Mouse (Mus musculus): ENCODE data around the gene Qrfpr.
A peak's percentile ranks its signal among the peaks of the same experiment; 100 is the strongest.

Gene Qrfpr

GRCm38 (mm10) chr3:36221743-36222682 is at the start of gene Qrfpr:
Gene Qrfpr, minus strand, starts transcription at chr3:36222313.
- DNase-seq: no peak

- DNase-seq: peak in 1 of 2 experiments; percentile 1
Measured at GRCm38 (mm10) chr3:36263873-36264272, 41.8 kb upstream of the Qrfpr start.

- DNase-seq: no peak
Measured at GRCm38 (mm10) chr3:36263265-36263664, 41.2 kb upstream of the Qrfpr start.

- DNase-seq: no peak
Measured at GRCm38 (mm10) chr3:36250585-36250984, 28.5 kb upstream of the Qrfpr start.

- DNase-seq: no peak
Measured at GRCm38 (mm10) chr3:36248446-36248845, 26.3 kb upstream of the Qrfpr start.

GRCm38 (mm10) chr3:36229941-36230340 is 7.8 kb upstream of the Qrfpr start:
- no peak for DNase-seq

- no peak for DNase-seq
Measured at GRCm38 (mm10) chr3:36227246-36227645, 5.1 kb upstream of the Qrfpr start.

- DNase-seq: no peak
Measured at GRCm38 (mm10) chr3:36223361-36223760, 1.2 kb upstream of the Qrfpr start.

- DNase-seq: no peak
Measured at GRCm38 (mm10) chr3:36212758-36213157, 9.4 kb downstream of the Qrfpr start.

GRCm38 (mm10) chr3:36210939-36211338 is 11.2 kb downstream of the Qrfpr start:
- no peak for DNase-seq

- DNase-seq: peak in 1 of 2 experiments; percentile 14
Measured at GRCm38 (mm10) chr3:36209776-36210555, 12.1 kb downstream of the Qrfpr start.

- no peak for DNase-seq
Measured at GRCm38 (mm10) chr3:36207520-36208264, 14.4 kb downstream of the Qrfpr start.

- no peak for DNase-seq
Measured at GRCm38 (mm10) chr3:36202932-36203331, 19.2 kb downstream of the Qrfpr start.

GRCm38 (mm10) chr3:36201098-36201497 is 21.0 kb downstream of the Qrfpr start:
- no peak for DNase-seq

- no peak for DNase-seq
Measured at GRCm38 (mm10) chr3:36189243-36189642, 32.9 kb downstream of the Qrfpr start.

GRCm38 (mm10) chr3:36186510-36186909 is 35.6 kb downstream of the Qrfpr start:
- DNase-seq: no peak

- peak in 1 of 2 experiments; percentile 24 for DNase-seq
Measured at GRCm38 (mm10) chr3:36181519-36181918, 40.6 kb downstream of the Qrfpr start.

GRCm38 (mm10) chr3:36173761-36174160 is 48.4 kb downstream of the Qrfpr start:
- no peak for DNase-seq

GRCm38 (mm10) chr3:36171348-36171747 is 50.8 kb downstream of the Qrfpr start:
- no peak for DNase-seq

GRCm38 (mm10) chr3:36170670-36171210 is 51.4 kb downstream of the Qrfpr start:
- no peak for DNase-seq

GRCm38 (mm10) chr3:36155268-36155667 is 66.8 kb downstream of the Qrfpr start:
- DNase-seq: no peak

GRCm38 (mm10) chr3:36150934-36151686 is 71.0 kb downstream of the Qrfpr start, which contains the start of gene D3Ertd254e:
Gene D3Ertd254e, plus strand, starts transcription at chr3:36151017.
- peak; percentile 92 to 94 for DNase-seq

All from lung, adult 18-20 months (tissue).